Mouse (Mus musculus): ENCODE results near the gene Pnn. TPM values are rescaled to one million over a fixed set of nuclear protein-coding genes. Genes with fewer than 3 reads are reported as not detected.
A peak's percentile ranks its signal among the peaks of the same experiment; 100 is the strongest.

The Pnn gene
- polyA plus RNA-seq, 1 experiment: 7.6 TPM

- no peaks in the 10 kb centered on the region for H3K27me3 ChIP-seq (ENCODE audit: control insufficient read depth, insufficient read depth, insufficient read length)
- TF ChIP-seq E2F4 (IDR thresholded peaks at IDR 0.05; ENCODE audit: insufficient read depth) (no peak), MAX (IDR thresholded peaks at IDR 0.05; ENCODE audit: low read depth) (no peak), POLR2A (IDR thresholded peaks at IDR 0.05; ENCODE audit: insufficient read length, low read depth) (no peak), POLR2AphosphoS2 (IDR thresholded peaks at IDR 0.05; ENCODE audit: insufficient read length, low read depth) (no peak), USF1 (IDR thresholded peaks at IDR 0.05; ENCODE audit: low read depth) (no peak), TCF3 (IDR thresholded peaks at IDR 0.05; ENCODE audit: insufficient read length, low read depth) (no peak), CEBPB (IDR thresholded peaks at IDR 0.05; ENCODE audit: insufficient read depth, poor library complexity, severe bottlenecking) (no peak), SRF (IDR thresholded peaks at IDR 0.05; ENCODE audit: control insufficient read depth, insufficient read length, low read depth) (no peak), MYOG (IDR thresholded peaks at IDR 0.05; ENCODE audit: control insufficient read depth in 1 of 3, insufficient read depth in 1 of 3, insufficient read length in 2 of 3, low read depth in 2 of 3) (no peak), REST (IDR thresholded peaks at IDR 0.05; ENCODE audit: insufficient read depth, insufficient read length) (no peak), TCF12 (IDR thresholded peaks at IDR 0.05; ENCODE audit: insufficient read depth, poor library complexity, severe bottlenecking) (no peak), MYOD1 (IDR thresholded peaks at IDR 0.05; ENCODE audit: control insufficient read depth in 1 of 3, insufficient read length in 2 of 3, low read depth in 2 of 3) (no peak)
- no peak overlapping the region for H3K4me3 ChIP-seq
- H3K4me2 ChIP-seq (ENCODE audit: low read depth): peak overlapping the region; percentile 12
- H3ac ChIP-seq (ENCODE audit: control insufficient read depth, insufficient read length): no peak overlapping the region
- H3K79me2 ChIP-seq (ENCODE audit: control insufficient read depth, insufficient read depth): no peaks in the 10 kb centered on the region
- H3K36me3 ChIP-seq (ENCODE audit: control insufficient read depth, insufficient read depth): peaks cover 8% of the 10 kb centered on the region
Measured at GRCm38 (mm10) chr12:59039162-59039970, 27.3 kb upstream of the Pnn start.

GRCm38 (mm10) chr12:59039971-59040844, 26.5 kb upstream of the Pnn start:
- Histone ChIP-seq H3K36me3 (ENCODE audit: control insufficient read depth, insufficient read depth) (peaks cover 14% of the 10 kb centered on the region), H3ac (ENCODE audit: control insufficient read depth, insufficient read length) (no peak overlapping the region), H3K27me3 (ENCODE audit: control insufficient read depth, insufficient read depth, insufficient read length) (no peaks in the 10 kb centered on the region), H3K4me2 (ENCODE audit: low read depth) (peak overlapping the region; percentile 12), H3K79me2 (ENCODE audit: control insufficient read depth, insufficient read depth) (no peaks in the 10 kb centered on the region), H3K4me3 (no peak overlapping the region)
- no peak for TF ChIP-seq E2F4 (IDR thresholded peaks at IDR 0.05; ENCODE audit: insufficient read depth)
- TF ChIP-seq TCF12 (IDR thresholded peaks at IDR 0.05; ENCODE audit: insufficient read depth, poor library complexity, severe bottlenecking): no peak
- TF ChIP-seq SRF (IDR thresholded peaks at IDR 0.05; ENCODE audit: control insufficient read depth, insufficient read length, low read depth): no peak
- no peak for TF ChIP-seq TCF3 (IDR thresholded peaks at IDR 0.05; ENCODE audit: insufficient read length, low read depth)
- TF ChIP-seq MYOG (IDR thresholded peaks at IDR 0.05; ENCODE audit: control insufficient read depth in 1 of 3, insufficient read depth in 1 of 3, insufficient read length in 2 of 3, low read depth in 2 of 3): no peak
- TF ChIP-seq POLR2AphosphoS2 (IDR thresholded peaks at IDR 0.05; ENCODE audit: insufficient read length, low read depth): peak; percentile 81
- no peak for TF ChIP-seq CEBPB (IDR thresholded peaks at IDR 0.05; ENCODE audit: insufficient read depth, poor library complexity, severe bottlenecking)
- TF ChIP-seq POLR2A (IDR thresholded peaks at IDR 0.05; ENCODE audit: insufficient read length, low read depth): peak; percentile 39
- TF ChIP-seq REST (IDR thresholded peaks at IDR 0.05; ENCODE audit: insufficient read depth, insufficient read length): no peak
- TF ChIP-seq MAX (IDR thresholded peaks at IDR 0.05; ENCODE audit: low read depth): no peak
- TF ChIP-seq USF1 (IDR thresholded peaks at IDR 0.05; ENCODE audit: low read depth): no peak
- no peak for TF ChIP-seq MYOD1 (IDR thresholded peaks at IDR 0.05; ENCODE audit: control insufficient read depth in 1 of 3, insufficient read length in 2 of 3, low read depth in 2 of 3)

DNA sequence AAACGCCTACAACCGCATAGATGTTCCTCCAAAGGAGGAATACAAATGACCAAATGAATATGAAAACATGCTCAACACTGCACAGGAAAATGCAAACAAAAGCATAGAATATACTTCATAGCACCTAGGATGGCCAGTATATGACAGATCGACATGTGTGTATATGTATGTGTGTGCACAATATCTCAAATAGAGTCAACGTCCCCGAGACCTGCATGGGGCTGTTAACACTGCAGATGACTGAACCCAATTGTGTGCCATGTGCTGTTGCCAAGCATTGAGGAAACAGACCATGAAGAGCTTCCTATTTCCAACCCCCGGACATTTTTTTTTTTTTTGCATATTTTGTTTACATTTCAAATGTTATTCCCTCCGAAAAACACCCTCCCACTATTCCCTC, 25.8 kb upstream of the Pnn start:
- Histone ChIP-seq H3K4me3 (no peak overlapping the region), H3K27me3 (ENCODE audit: control insufficient read depth, insufficient read depth, insufficient read length) (no peaks in the 10 kb centered on the region), H3ac (ENCODE audit: control insufficient read depth, insufficient read length) (no peak overlapping the region), H3K4me2 (ENCODE audit: low read depth) (no peak overlapping the region), H3K36me3 (ENCODE audit: control insufficient read depth, insufficient read depth) (peaks cover 14% of the 10 kb centered on the region), H3K79me2 (ENCODE audit: control insufficient read depth, insufficient read depth) (no peaks in the 10 kb centered on the region)
- TF ChIP-seq TCF3 (IDR thresholded peaks at IDR 0.05; ENCODE audit: insufficient read length, low read depth) (no peak), SRF (IDR thresholded peaks at IDR 0.05; ENCODE audit: control insufficient read depth, insufficient read length, low read depth) (no peak), POLR2A (IDR thresholded peaks at IDR 0.05; ENCODE audit: insufficient read length, low read depth) (no peak)

GRCm38 (mm10) chr12:59052470-59052869, 14.2 kb upstream of the Pnn start:
- TF ChIP-seq MYOG (IDR thresholded peaks at IDR 0.05; ENCODE audit: control insufficient read depth in 1 of 3, insufficient read depth in 1 of 3, insufficient read length in 2 of 3, low read depth in 2 of 3) (no peak), E2F4 (IDR thresholded peaks at IDR 0.05; ENCODE audit: insufficient read depth) (no peak)
- Histone ChIP-seq H3K4me3 (no peak overlapping the region), H3K27me3 (ENCODE audit: control insufficient read depth, insufficient read depth, insufficient read length) (no peaks in the 10 kb centered on the region), H3K79me2 (ENCODE audit: control insufficient read depth, insufficient read depth) (peaks cover 53% of the 10 kb centered on the region), H3K4me2 (ENCODE audit: low read depth) (no peak overlapping the region), H3K36me3 (ENCODE audit: control insufficient read depth, insufficient read depth) (peaks cover 16% of the 10 kb centered on the region), H3ac (ENCODE audit: control insufficient read depth, insufficient read length) (no peak overlapping the region)

Measured in myocyte (in vitro differentiated cells).